Mouse (Mus musculus): Measurements from ENCODE around the gene Cdhr1.

GRCm38 (mm10) chr14:37094436-37094835 lies 3.7 kb downstream of the Cdhr1 start:
- TF ChIP-seq MAFK (IDR thresholded peaks at IDR 0.05; ENCODE audit: insufficient read depth, low read depth, low read length) (no peak), ZC3H11A (IDR thresholded peaks at IDR 0.05; ENCODE audit: borderline replicate concordance, low read depth, low read length) (no peak), ZNF384 (IDR thresholded peaks at IDR 0.05; ENCODE audit: low read depth, low read length) (no peak)
